Mouse (Mus musculus): Measurements from ENCODE around the gene Nrxn2. TPM values are rescaled to one million over a fixed set of nuclear protein-coding genes. Genes with fewer than 3 reads are reported as not detected.

Nrxn2 gene
- polyA plus RNA-seq, 1 experiment from 2014 or later, result 66.5 TPM

DNA sequence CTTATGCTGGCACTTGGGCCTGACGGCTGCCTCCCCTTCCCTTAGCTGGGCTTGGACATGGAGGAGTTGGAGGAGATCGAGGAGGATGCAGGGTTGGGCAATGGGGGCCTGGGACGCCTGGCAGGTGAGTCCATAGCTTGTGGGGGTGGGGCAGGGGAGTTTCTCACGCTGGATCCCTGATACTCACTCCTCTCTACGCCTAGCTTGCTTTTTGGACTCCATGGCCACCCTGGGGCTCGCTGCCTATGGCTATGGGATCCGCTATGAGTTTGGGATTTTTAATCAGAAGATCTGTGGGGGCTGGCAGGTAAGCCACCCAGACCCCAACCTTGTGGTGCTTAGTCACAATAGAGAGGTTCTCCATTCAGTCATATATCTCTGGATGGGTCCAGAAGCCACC lies 32.7 kb upstream of the Nrxn2 start:
- Histone ChIP-seq H3K27ac (ENCODE audit: low read depth, low read length) (no peak overlapping the region), H3K36me3 (ENCODE audit: control insufficient read depth, insufficient read depth, low read length) (no peaks in the 10 kb centered on the region), H3K9me3 (ENCODE audit: control insufficient read depth, low read length) (no peaks in the 10 kb centered on the region), H3K4me2 (ENCODE audit: low read depth, low read length) (no peak overlapping the region), H3K27me3 (ENCODE audit: control insufficient read depth, insufficient read depth, low read length) (no peaks in the 10 kb centered on the region), H3K4me1 (ENCODE audit: control insufficient read depth, insufficient read depth, low read length) (0 out of 2 replicates have a peak, but pooled peaks cover 3% of the 10 kb centered on the region), H3K9ac (replicated peaks; ENCODE audit: low read depth, low read length) (no peak overlapping the region), H3K4me3 (ENCODE audit: low read depth, low read length) (no peak overlapping the region)
- WGBS, result 83% methylated on average over 7 of the region's 7 CpGs
- no peak for ATAC-seq (ENCODE audit: low read depth)

DNA sequence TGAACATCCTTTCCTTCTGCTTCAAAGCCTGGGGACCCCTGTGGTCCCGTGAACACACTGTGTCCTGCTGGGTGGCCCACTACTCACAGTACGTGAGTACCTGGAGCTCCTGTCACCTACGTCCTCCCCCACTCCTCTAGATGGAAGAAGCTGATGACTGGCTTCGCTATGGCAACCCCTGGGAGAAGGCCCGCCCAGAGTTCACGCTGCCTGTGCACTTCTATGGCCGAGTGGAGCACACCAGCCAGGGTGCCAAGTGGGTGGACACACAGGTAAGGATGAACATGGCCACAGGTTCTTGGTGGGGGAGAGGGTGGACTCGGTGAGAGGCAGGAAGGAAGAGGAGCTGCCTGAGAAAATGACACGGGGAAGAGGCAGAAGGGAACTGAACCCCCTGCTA lies 32.3 kb upstream of the Nrxn2 start:
- Histone ChIP-seq H3K4me3 (ENCODE audit: low read depth, low read length) (no peak overlapping the region), H3K4me2 (ENCODE audit: low read depth, low read length) (no peak overlapping the region), H3K27ac (ENCODE audit: low read depth, low read length) (no peak overlapping the region), H3K9ac (replicated peaks; ENCODE audit: low read depth, low read length) (no peak overlapping the region), H3K27me3 (ENCODE audit: control insufficient read depth, insufficient read depth, low read length) (no peaks in the 10 kb centered on the region), H3K36me3 (ENCODE audit: control insufficient read depth, insufficient read depth, low read length) (no peaks in the 10 kb centered on the region), H3K9me3 (ENCODE audit: control insufficient read depth, low read length) (no peaks in the 10 kb centered on the region), H3K4me1 (ENCODE audit: control insufficient read depth, insufficient read depth, low read length) (0 out of 2 replicates have a peak, but pooled peaks cover 3% of the 10 kb centered on the region)
- 71% methylated on average over 9 of the region's 9 CpGs for WGBS
- ATAC-seq (ENCODE audit: low read depth), result no peak

DNA sequence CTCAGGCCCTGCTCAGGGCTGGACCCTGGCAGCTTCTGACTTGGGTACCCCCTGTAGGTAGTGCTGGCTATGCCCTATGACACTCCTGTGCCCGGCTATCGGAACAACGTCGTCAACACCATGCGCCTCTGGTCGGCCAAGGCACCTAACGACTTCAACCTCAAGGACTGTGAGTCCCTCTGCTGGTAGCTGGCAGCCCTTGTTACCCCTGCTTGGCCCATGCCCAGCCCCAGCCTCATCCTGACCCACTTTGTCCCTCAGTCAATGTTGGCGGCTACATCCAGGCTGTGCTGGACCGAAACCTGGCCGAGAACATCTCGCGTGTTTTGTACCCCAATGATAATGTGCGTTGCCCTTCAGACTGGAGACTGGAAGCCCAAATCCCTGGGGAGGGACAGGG lies 30.5 kb upstream of the Nrxn2 start:
- Histone ChIP-seq H3K27me3 (ENCODE audit: control insufficient read depth, insufficient read depth, low read length) (no peaks in the 10 kb centered on the region), H3K9me3 (ENCODE audit: control insufficient read depth, low read length) (no peaks in the 10 kb centered on the region), H3K36me3 (ENCODE audit: control insufficient read depth, insufficient read depth, low read length) (no peaks in the 10 kb centered on the region), H3K27ac (ENCODE audit: low read depth, low read length) (no peak overlapping the region), H3K4me2 (ENCODE audit: low read depth, low read length) (no peak overlapping the region), H3K4me3 (ENCODE audit: low read depth, low read length) (no peak overlapping the region), H3K4me1 (ENCODE audit: control insufficient read depth, insufficient read depth, low read length) (0 out of 2 replicates have a peak, but pooled peaks cover 3% of the 10 kb centered on the region), H3K9ac (replicated peaks; ENCODE audit: low read depth, low read length) (no peak overlapping the region)
- 84% methylated on average over 13 of the region's 13 CpGs for WGBS
- ATAC-seq (ENCODE audit: low read depth), result no peak

DNA sequence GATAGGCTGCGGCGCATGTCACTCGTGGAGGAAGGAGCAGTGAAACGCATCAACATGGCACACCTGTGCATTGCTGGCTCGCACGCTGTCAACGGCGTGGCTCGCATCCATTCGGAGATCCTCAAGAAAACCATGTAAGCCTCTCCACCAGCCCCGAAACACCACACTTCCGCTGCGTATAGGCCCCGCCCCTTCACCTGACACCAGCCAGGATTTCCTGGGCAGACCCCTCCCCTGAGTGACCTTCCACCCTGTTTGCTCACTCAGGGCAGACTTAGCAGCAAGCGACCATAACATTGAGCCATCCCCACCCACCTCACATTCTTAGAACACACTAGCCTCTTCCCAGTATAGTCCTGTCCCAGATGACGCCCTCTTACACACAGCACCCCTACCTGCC lies 28.7 kb upstream of the Nrxn2 start:
- peak; percentile 57; the same call in 1 of the 2 replicates for ATAC-seq (ENCODE audit: low read depth)

DNA sequence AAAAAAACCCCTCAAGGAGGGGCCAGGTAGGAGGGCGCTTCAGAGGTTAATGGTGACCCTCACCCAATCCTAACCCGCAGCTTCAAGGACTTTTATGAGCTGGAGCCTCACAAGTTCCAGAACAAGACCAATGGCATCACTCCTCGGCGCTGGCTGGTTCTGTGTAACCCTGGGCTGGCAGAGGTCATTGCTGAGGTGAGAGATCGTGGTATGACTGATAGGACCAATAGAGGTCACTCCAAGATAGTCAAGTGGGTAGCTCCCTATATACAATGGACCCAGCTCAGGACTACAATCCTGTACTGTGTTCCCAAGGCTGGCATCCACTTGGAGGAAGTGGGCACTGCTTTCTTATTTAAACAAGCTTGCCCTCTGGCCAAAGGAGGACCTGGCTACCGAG lies 28.3 kb upstream of the Nrxn2 start:
- Histone ChIP-seq H3K9ac (replicated peaks; ENCODE audit: low read depth, low read length) (no peak overlapping the region), H3K27me3 (ENCODE audit: control insufficient read depth, insufficient read depth, low read length) (no peaks in the 10 kb centered on the region), H3K27ac (ENCODE audit: low read depth, low read length) (no peak overlapping the region), H3K4me1 (ENCODE audit: control insufficient read depth, insufficient read depth, low read length) (no peaks in the 10 kb centered on the region), H3K4me3 (ENCODE audit: low read depth, low read length) (no peak overlapping the region), H3K4me2 (ENCODE audit: low read depth, low read length) (peak overlapping the region; percentile 44; the same call in 1 of the 2 replicates), H3K9me3 (ENCODE audit: control insufficient read depth, low read length) (no peaks in the 10 kb centered on the region), H3K36me3 (ENCODE audit: control insufficient read depth, insufficient read depth, low read length) (no peaks in the 10 kb centered on the region)
- no peak for ATAC-seq (ENCODE audit: low read depth)
- WGBS, result 59% methylated on average over 6 of the region's 6 CpGs

More for the DNA sequence above, 28.7 kb upstream of the Nrxn2 start:
- H3K4me3 ChIP-seq (ENCODE audit: low read depth, low read length), result peak overlapping the region; percentile 22
- H3K9ac ChIP-seq (replicated peaks; ENCODE audit: low read depth, low read length), result peak overlapping the region; percentile 22; the same call in 1 of the 2 replicates
- no peaks in the 10 kb centered on the region for H3K4me1 ChIP-seq (ENCODE audit: control insufficient read depth, insufficient read depth, low read length)
- WGBS, result 6% methylated on average over 16 of the region's 16 CpGs
- H3K9me3 ChIP-seq (ENCODE audit: control insufficient read depth, low read length), result no peaks in the 10 kb centered on the region
- no peaks in the 10 kb centered on the region for H3K27me3 ChIP-seq (ENCODE audit: control insufficient read depth, insufficient read depth, low read length)
- no peak overlapping the region for H3K27ac ChIP-seq (ENCODE audit: low read depth, low read length)
- H3K36me3 ChIP-seq (ENCODE audit: control insufficient read depth, insufficient read depth, low read length), result no peaks in the 10 kb centered on the region
- peak overlapping the region; percentile 44 for H3K4me2 ChIP-seq (ENCODE audit: low read depth, low read length)

DNA sequence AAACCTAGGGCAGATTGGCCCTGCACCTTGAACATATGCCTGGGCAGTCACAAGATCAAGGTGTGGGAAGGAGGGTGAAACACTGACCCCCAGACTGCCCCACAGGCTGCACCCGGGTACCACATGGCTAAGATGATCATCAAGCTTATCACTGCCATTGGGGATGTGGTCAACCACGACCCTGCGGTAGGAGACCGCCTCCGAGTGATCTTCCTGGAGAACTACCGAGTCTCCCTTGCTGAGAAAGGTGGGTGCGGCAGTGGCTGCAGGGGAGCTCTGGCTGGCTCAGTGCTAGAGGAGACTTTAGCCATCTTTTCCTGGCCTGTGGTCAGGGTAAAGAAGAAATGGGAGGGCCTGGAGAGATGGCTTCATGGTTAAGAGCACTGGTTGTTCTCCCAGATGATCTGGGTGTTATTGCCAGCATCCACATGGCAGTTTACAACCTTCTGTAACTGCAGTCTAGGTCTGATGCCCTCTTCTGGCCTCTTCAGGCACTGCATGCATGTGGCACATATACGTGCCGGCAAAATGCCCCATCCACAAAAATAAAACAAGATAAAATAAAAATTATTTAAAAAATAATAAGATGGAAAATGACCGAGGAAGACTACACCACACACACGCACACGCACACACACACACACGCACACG lies 25.7 kb upstream of the Nrxn2 start:
- H3K9ac ChIP-seq (replicated peaks; ENCODE audit: low read depth, low read length), result no peak overlapping the region
- no peak overlapping the region for H3K27ac ChIP-seq (ENCODE audit: low read depth, low read length)
- no peaks in the 10 kb centered on the region for H3K4me1 ChIP-seq (ENCODE audit: control insufficient read depth, insufficient read depth, low read length)
- no peak overlapping the region for H3K4me2 ChIP-seq (ENCODE audit: low read depth, low read length)
- no peaks in the 10 kb centered on the region for H3K27me3 ChIP-seq (ENCODE audit: control insufficient read depth, insufficient read depth, low read length)
- H3K36me3 ChIP-seq (ENCODE audit: control insufficient read depth, insufficient read depth, low read length), result no peaks in the 10 kb centered on the region
- no peak overlapping the region for H3K4me3 ChIP-seq (ENCODE audit: low read depth, low read length)
- H3K9me3 ChIP-seq (ENCODE audit: control insufficient read depth, low read length), result no peaks in the 10 kb centered on the region
- ATAC-seq (ENCODE audit: low read depth), result no peak
- 94% methylated on average over 14 of the region's 14 CpGs for WGBS

DNA sequence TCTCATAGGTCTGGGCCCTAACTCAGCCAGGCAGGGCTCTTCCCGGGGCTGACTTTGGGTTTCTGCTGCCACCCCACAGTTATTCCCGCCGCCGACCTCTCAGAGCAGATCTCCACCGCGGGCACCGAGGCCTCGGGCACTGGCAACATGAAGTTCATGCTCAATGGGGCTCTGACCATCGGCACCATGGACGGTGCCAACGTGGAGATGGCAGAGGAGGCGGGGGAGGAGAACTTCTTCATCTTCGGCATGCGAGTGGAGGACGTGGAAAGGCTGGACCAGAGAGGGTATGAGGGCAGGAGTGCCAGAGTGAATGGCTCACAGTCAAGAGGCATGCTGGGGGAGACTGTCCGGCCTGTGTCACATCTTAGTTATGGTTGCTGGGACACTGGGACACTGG lies 24.9 kb upstream of the Nrxn2 start:
- no peaks in the 10 kb centered on the region for H3K4me1 ChIP-seq (ENCODE audit: control insufficient read depth, insufficient read depth, low read length)
- ATAC-seq (ENCODE audit: low read depth), result no peak
- H3K4me3 ChIP-seq (ENCODE audit: low read depth, low read length), result no peak overlapping the region
- H3K27ac ChIP-seq (ENCODE audit: low read depth, low read length), result no peak overlapping the region
- H3K9me3 ChIP-seq (ENCODE audit: control insufficient read depth, low read length), result no peaks in the 10 kb centered on the region
- 90% methylated on average over 16 of the region's 16 CpGs for WGBS
- no peak overlapping the region for H3K4me2 ChIP-seq (ENCODE audit: low read depth, low read length)
- no peaks in the 10 kb centered on the region for H3K27me3 ChIP-seq (ENCODE audit: control insufficient read depth, insufficient read depth, low read length)
- H3K36me3 ChIP-seq (ENCODE audit: control insufficient read depth, insufficient read depth, low read length), result no peaks in the 10 kb centered on the region
- H3K9ac ChIP-seq (replicated peaks; ENCODE audit: low read depth, low read length), result no peak overlapping the region

DNA sequence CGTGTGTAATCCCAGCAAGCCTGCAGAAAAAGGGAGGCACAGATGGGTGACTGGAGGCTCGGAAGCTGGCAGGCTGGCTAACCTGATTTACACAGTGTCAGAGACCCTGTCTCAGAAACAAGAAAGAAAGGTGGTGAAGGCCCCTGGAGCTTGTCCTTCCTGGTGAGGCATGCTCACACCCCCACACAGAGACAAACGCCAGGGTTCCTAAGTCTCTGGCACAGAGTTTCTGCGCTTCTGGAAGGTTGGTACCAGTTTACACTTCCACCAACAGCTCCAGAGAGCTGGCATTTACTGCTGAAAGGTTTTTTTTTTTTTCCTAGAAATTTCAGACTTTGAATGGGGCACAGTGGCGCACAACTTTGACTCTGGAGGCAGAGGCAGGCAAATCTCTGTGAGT lies 22.3 kb upstream of the Nrxn2 start:
- Histone ChIP-seq H3K4me2 (ENCODE audit: low read depth, low read length) (no peak overlapping the region), H3K27ac (ENCODE audit: low read depth, low read length) (no peak overlapping the region), H3K9ac (replicated peaks; ENCODE audit: low read depth, low read length) (no peak overlapping the region), H3K4me1 (ENCODE audit: control insufficient read depth, insufficient read depth, low read length) (peaks cover 14% of the 10 kb centered on the region), H3K4me3 (ENCODE audit: low read depth, low read length) (no peak overlapping the region), H3K9me3 (ENCODE audit: control insufficient read depth, low read length) (no peaks in the 10 kb centered on the region), H3K27me3 (ENCODE audit: control insufficient read depth, insufficient read depth, low read length) (no peaks in the 10 kb centered on the region), H3K36me3 (ENCODE audit: control insufficient read depth, insufficient read depth, low read length) (no peaks in the 10 kb centered on the region)
- no peak for ATAC-seq (ENCODE audit: low read depth)
- WGBS, result 85% methylated on average over 5 of the region's 5 CpGs

DNA sequence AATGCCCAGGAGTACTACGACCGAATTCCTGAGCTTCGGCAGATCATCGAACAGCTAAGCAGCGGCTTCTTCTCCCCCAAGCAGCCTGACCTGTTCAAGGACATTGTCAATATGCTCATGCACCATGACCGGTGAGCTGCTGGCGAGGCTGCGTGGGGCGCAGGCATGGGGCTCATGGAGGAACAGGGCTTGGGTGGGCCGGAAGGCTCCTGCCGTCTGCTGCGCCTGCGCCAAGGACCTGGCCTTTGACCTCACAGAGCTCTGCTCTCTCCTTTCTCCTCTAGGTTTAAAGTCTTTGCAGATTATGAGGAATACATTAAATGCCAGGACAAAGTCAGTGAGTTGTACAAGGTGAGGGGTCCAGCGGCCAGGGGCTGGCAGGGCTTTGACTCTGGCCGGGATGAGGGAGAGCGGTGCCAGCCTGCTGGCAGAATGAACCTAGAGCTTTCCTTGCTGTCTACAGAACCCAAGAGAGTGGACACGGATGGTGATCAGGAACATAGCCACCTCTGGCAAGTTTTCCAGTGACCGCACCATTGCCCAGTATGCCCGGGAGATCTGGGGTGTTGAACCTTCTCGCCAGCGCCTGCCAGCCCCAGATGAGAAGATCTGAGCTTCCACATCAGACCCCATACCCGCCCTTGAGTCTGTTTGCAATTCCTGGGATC lies 20.8 kb upstream of the Nrxn2 start:
- H3K4me2 ChIP-seq (ENCODE audit: low read depth, low read length), result peak overlapping the region; percentile 96; the same call in 1 of the 2 replicates
- no peak overlapping the region for H3K9ac ChIP-seq (replicated peaks; ENCODE audit: low read depth, low read length)
- no peaks in the 10 kb centered on the region for H3K27me3 ChIP-seq (ENCODE audit: control insufficient read depth, insufficient read depth, low read length)
- no peak overlapping the region for H3K27ac ChIP-seq (ENCODE audit: low read depth, low read length)
- peaks cover 21% of the 10 kb centered on the region for H3K4me1 ChIP-seq (ENCODE audit: control insufficient read depth, insufficient read depth, low read length)
- no peak for ATAC-seq (ENCODE audit: low read depth)
- no peaks in the 10 kb centered on the region for H3K36me3 ChIP-seq (ENCODE audit: control insufficient read depth, insufficient read depth, low read length)
- no peaks in the 10 kb centered on the region for H3K9me3 ChIP-seq (ENCODE audit: control insufficient read depth, low read length)
- no peak overlapping the region for H3K4me3 ChIP-seq (ENCODE audit: low read depth, low read length)
- WGBS, result 83% methylated on average over 22 of the region's 22 CpGs
